Mouse (Mus musculus) myocyte (in vitro differentiated cells): ENCODE measurements around the gene Tph1. TPM values are rescaled to one million over a fixed set of nuclear protein-coding genes. Genes with fewer than 3 reads are reported as not detected.

Source experiments
- H3K27me3 ChIP-seq: one replicate; pipeline ENCODE4 v1.6.1; 2011; ENCODE audit not compliant: control insufficient read depth, insufficient read depth, insufficient read length
- H3K36me3 ChIP-seq: one replicate; pipeline ENCODE4 v1.6.1; 2011; ENCODE audit not compliant: control insufficient read depth, insufficient read depth
- H3K4me2 ChIP-seq: one replicate; pipeline ENCODE4 v1.6.1; 2011; ENCODE audit warnings: low read depth, control low read depth
- H3K4me3 ChIP-seq: one replicate; pipeline ENCODE4 v1.5.1; 2011; ENCODE audit warnings: mild to moderate bottlenecking, control low read depth, moderate library complexity
- H3K79me2 ChIP-seq: one replicate; pipeline ENCODE4 v1.6.1; 2011; ENCODE audit not compliant: control insufficient read depth, insufficient read depth
- H3ac ChIP-seq: one replicate; pipeline ENCODE4 v1.6.1; 2011; ENCODE audit not compliant: control insufficient read depth, insufficient read length
- CEBPB ChIP-seq: IDR thresholded peaks from 2 replicates; pipeline ENCODE4 v1.6.1; 2011; ENCODE audit warnings: mild to moderate bottlenecking, moderate library complexity; ENCODE audit not compliant: poor library complexity, insufficient read depth, severe bottlenecking
- E2F4 ChIP-seq: IDR thresholded peaks from one replicate; pipeline ENCODE4 v1.6.1; 2011; ENCODE audit warnings: mild to moderate bottlenecking, control low read depth, moderate library complexity; ENCODE audit not compliant: insufficient read depth
- MAX ChIP-seq: IDR thresholded peaks from one replicate; pipeline ENCODE4 v1.6.1; 2011; ENCODE audit warnings: low read depth, mild to moderate bottlenecking, control low read depth
- MYOD1 ChIP-seq, 3 experiments: IDR thresholded peaks; one replicate each; pipeline ENCODE4 v1.6.1; 2011; ENCODE audit warnings: control low read depth in 2 of 3, low read depth in 2 of 3, mild to moderate bottlenecking in 2 of 3, moderate library complexity in 1 of 3; ENCODE audit not compliant: insufficient read length in 2 of 3, control insufficient read depth in 1 of 3
- MYOG ChIP-seq, 3 experiments: IDR thresholded peaks; one replicate each; pipeline ENCODE4 v1.6.1; 2011; ENCODE audit warnings: control low read depth in 2 of 3, low read depth in 2 of 3, mild to moderate bottlenecking in 2 of 3; ENCODE audit not compliant: insufficient read length in 2 of 3, control insufficient read depth in 1 of 3, insufficient read depth in 1 of 3
- POLR2A ChIP-seq: IDR thresholded peaks from one replicate; pipeline ENCODE4 v1.6.1; 2011; ENCODE audit warnings: low read depth, mild to moderate bottlenecking, control low read depth, moderate library complexity; ENCODE audit not compliant: insufficient read length
- POLR2AphosphoS2 ChIP-seq: IDR thresholded peaks from one replicate; pipeline ENCODE4 v1.6.1; 2011; ENCODE audit warnings: low read depth, control low read depth; ENCODE audit not compliant: insufficient read length
- REST ChIP-seq: IDR thresholded peaks from one replicate; pipeline ENCODE4 v1.6.1; 2011; ENCODE audit warnings: mild to moderate bottlenecking, control low read depth, moderate library complexity; ENCODE audit not compliant: insufficient read depth, insufficient read length
- SRF ChIP-seq: IDR thresholded peaks from one replicate; pipeline ENCODE4 v1.6.1; 2011; ENCODE audit warnings: low read depth; ENCODE audit not compliant: control insufficient read depth, insufficient read length
- TCF12 ChIP-seq: IDR thresholded peaks from one replicate; pipeline ENCODE4 v1.6.1; 2011; ENCODE audit warnings: mild to moderate bottlenecking, control low read depth; ENCODE audit not compliant: poor library complexity, insufficient read depth, severe bottlenecking
- TCF3 ChIP-seq: IDR thresholded peaks from one replicate; pipeline ENCODE4 v1.6.1; 2011; ENCODE audit warnings: low read depth, control low read depth; ENCODE audit not compliant: insufficient read length
- USF1 ChIP-seq: IDR thresholded peaks from one replicate; pipeline ENCODE4 v1.6.1; 2011; ENCODE audit warnings: low read depth, mild to moderate bottlenecking, control low read depth, moderate library complexity
- polyA plus RNA-seq: library from polyadenylated mRNA; unstranded; fragments of >200 nt; fragmentation: generic; extraction: Trizol; gene quantifications from one replicate; pipeline ENCODE4 v1.2.1, GENCODE M21; 2012; ENCODE audit warnings: missing spikeins

The Tph1 gene
- polyA plus RNA-seq: 0.17 TPM

GRCm38 (mm10) chr7:46672160-46672672, at the start of gene Tph1:
Tph1 (minus strand) TSS chr7:46672537.
- Histone ChIP-seq H3ac (no peak within 1 kb of the TSS), H3K4me3 (no peak within 1 kb of the TSS), H3K4me2 (peak within 1 kb of the TSS; percentile 48), H3K36me3 (no peaks in the 10 kb centered on the region), H3K27me3 (peaks cover 2% of the 10 kb centered on the region), H3K79me2 (no peaks in the 10 kb centered on the region)
- TF ChIP-seq POLR2A (no peak), MYOD1 (IDR thresholded peaks at IDR 0.05; ENCODE audit: control insufficient read depth in 1 of 3, insufficient read length in 2 of 3, low read depth in 2 of 3) (no peak), REST (no peak), TCF12 (no peak), CEBPB (no peak), MAX (no peak), TCF3 (no peak), USF1 (no peak), E2F4 (no peak), POLR2AphosphoS2 (no peak), MYOG (IDR thresholded peaks at IDR 0.05; ENCODE audit: control insufficient read depth in 1 of 3, insufficient read depth in 1 of 3, insufficient read length in 2 of 3, low read depth in 2 of 3) (no peak), SRF (no peak)

DNA sequence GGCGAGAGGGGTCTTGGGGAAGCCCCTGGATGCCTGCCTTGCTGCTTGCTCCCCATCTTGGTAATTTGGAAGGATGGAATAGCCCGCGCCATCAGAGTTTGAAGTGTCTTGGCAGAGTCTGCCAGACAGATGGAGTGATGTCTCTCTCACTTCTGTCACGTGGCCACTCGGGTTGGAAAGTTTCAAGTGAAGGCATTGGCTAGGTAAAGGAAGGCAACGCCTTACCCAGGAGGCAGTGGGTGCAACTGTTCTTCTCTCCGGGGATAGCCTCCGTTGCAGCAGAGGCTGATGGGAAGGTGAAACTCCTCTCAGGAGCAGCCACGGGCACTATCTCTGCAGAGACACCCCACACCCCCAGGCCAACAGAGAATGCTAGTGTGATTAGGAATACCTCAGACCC, 48.1 kb upstream of the Tph1 start:
- TF ChIP-seq TCF12: no peak
- peak; percentile 40 for TF ChIP-seq USF1
- Histone ChIP-seq H3K27me3 (no peaks in the 10 kb centered on the region), H3K4me3 (no peak overlapping the region), H3ac (no peak overlapping the region), H3K79me2 (no peaks in the 10 kb centered on the region), H3K4me2 (no peak overlapping the region), H3K36me3 (no peaks in the 10 kb centered on the region)

GRCm38 (mm10) chr7:46719526-46719925, 47.2 kb upstream of the Tph1 start:
- no peaks in the 10 kb centered on the region for H3K79me2 ChIP-seq

GRCm38 (mm10) chr7:46718591-46719270, 46.4 kb upstream of the Tph1 start:
- TF ChIP-seq MAX (no peak), POLR2AphosphoS2 (no peak), TCF3 (no peak), TCF12 (no peak), CEBPB (no peak)
- no peak overlapping the region for H3ac ChIP-seq
- H3K27me3 ChIP-seq: no peaks in the 10 kb centered on the region
- H3K79me2 ChIP-seq: no peaks in the 10 kb centered on the region
- H3K36me3 ChIP-seq: no peaks in the 10 kb centered on the region
- H3K4me3 ChIP-seq: no peak overlapping the region
- H3K4me2 ChIP-seq: no peak overlapping the region

More at GRCm38 (mm10) chr7:46719526-46719925, 47.2 kb upstream of the Tph1 start:
- H3K27me3 ChIP-seq: no peaks in the 10 kb centered on the region
- TF ChIP-seq TCF12 (no peak), POLR2AphosphoS2 (no peak), MYOD1 (IDR thresholded peaks at IDR 0.05; ENCODE audit: control insufficient read depth in 1 of 3, insufficient read length in 2 of 3, low read depth in 2 of 3) (no peak), MYOG (IDR thresholded peaks at IDR 0.05; ENCODE audit: control insufficient read depth in 1 of 3, insufficient read depth in 1 of 3, insufficient read length in 2 of 3, low read depth in 2 of 3) (no peak), MAX (no peak), SRF (no peak), USF1 (no peak), POLR2A (no peak), REST (no peak), TCF3 (no peak), CEBPB (no peak), E2F4 (no peak)
- H3K4me3 ChIP-seq: no peak overlapping the region
- no peaks in the 10 kb centered on the region for H3K36me3 ChIP-seq
- no peak overlapping the region for H3ac ChIP-seq
- no peak overlapping the region for H3K4me2 ChIP-seq

- Histone ChIP-seq H3K79me2 (no peaks in the 10 kb centered on the region), H3K4me3 (no peak overlapping the region), H3K36me3 (no peaks in the 10 kb centered on the region), H3K27me3 (no peaks in the 10 kb centered on the region), H3K4me2 (no peak overlapping the region), H3ac (no peak overlapping the region)
- no peak for TF ChIP-seq SRF
- no peak for TF ChIP-seq MAX
- no peak for TF ChIP-seq CEBPB
- no peak for TF ChIP-seq REST
- no peak for TF ChIP-seq TCF12
- no peak for TF ChIP-seq POLR2A
- no peak for TF ChIP-seq POLR2AphosphoS2
- no peak for TF ChIP-seq TCF3
- no peak for TF ChIP-seq MYOG (IDR thresholded peaks at IDR 0.05; ENCODE audit: control insufficient read depth in 1 of 3, insufficient read depth in 1 of 3, insufficient read length in 2 of 3, low read depth in 2 of 3)
- TF ChIP-seq USF1: no peak
- TF ChIP-seq E2F4: no peak
- TF ChIP-seq MYOD1 (IDR thresholded peaks at IDR 0.05; ENCODE audit: control insufficient read depth in 1 of 3, insufficient read length in 2 of 3, low read depth in 2 of 3): no peak
These were observed 44.6 kb upstream of the Tph1 start for GRCm38 (mm10) chr7:46716897-46717296.
